Mouse (Mus musculus) cerebellum, adult 11-12 months (tissue): Measurements from ENCODE around the gene Ckap5.
A peak's percentile ranks its signal among the peaks of the same experiment; 100 is the strongest.
"Not testable (repeated sequence)": the region's sequence is repeated elsewhere in the genome, so short reads cannot be mapped to it uniquely, and the experiment has no call there.

ENCODE experiments used
- DNase-seq: peaks from one replicate; pipeline ENCODE4 v3.0.0; 2022

The Ckap5 gene

GRCm38 (mm10) chr2:91526294-91527146, at the start of gene Ckap5:
Gene Ckap5, plus strand, starts transcription at chr2:91526762.
- peak; percentile 92 for DNase-seq

DNA sequence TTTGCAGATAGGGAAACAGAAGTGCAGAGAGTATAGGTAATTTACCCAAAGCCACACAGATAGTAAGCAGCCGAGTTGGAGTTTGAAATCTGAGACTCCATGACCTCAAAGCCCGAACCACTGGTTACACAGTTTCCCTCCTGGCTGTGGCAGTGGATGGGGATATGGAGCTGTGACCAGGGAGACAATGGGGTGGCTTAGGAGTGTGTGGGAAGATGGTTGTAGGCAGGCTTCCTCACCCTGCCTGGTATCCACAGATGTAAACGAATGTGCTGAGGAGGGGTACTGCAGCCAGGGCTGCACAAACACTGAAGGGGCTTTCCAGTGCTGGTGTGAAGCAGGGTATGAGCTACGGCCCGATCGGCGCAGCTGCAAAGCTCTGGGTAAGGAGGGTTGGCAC, 49.7 kb upstream of the Ckap5 start:
- DNase-seq = no peak

GRCm38 (mm10) chr2:91480399-91480801, 46.2 kb upstream of the Ckap5 start:
- peak; percentile 79 for DNase-seq

GRCm38 (mm10) chr2:91480805-91481514, 45.6 kb upstream of the Ckap5 start:
- peak; percentile 65 for DNase-seq

DNA sequence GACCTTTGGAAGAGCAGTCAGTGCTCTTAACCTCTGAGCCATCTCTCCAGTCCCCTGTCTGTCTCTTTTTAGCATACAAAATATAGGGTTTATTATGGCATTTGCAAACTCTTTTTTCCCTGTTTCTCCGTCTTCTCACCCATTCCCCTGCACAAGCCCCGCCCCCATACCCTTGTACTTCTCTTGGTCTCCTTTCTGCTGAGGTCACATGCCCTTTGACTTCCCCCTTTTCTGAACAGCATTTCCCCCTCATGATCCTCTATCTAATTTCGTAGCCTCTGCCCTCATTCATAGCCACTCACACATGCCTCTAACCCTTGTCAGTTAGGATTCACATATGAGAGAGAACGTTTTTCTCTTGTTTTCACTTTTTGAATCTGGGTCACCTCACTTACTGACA, 41.9 kb upstream of the Ckap5 start:
- no peak for DNase-seq

- DNase-seq = no peak
These were observed 41.3 kb upstream of the Ckap5 start for GRCm38 (mm10) chr2:91485256-91485655.

DNA sequence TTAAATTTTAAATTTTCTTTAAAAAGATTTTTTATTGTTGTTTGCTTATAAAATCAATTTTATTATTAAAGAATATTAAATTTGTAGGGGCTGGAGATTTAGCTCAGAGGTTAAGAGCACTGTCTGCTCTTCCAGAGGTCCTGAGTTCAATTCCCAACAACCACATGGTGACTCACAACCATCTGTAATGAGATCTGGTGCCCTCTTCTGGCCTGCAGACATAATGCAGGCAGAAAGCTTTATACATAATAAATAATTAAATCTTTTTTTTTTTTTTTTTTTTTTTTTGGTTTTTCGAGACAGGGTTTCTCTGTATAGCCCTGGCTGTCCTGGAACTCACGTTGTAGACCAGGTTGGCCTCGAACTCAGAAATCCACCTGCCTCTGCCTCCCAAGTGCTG, 39.3 kb upstream of the Ckap5 start:
- not testable (repeated sequence) for DNase-seq

- DNase-seq = peak; percentile 96
These were observed 34.4 kb upstream of the Ckap5 start for GRCm38 (mm10) chr2:91492071-91492635.

DNA sequence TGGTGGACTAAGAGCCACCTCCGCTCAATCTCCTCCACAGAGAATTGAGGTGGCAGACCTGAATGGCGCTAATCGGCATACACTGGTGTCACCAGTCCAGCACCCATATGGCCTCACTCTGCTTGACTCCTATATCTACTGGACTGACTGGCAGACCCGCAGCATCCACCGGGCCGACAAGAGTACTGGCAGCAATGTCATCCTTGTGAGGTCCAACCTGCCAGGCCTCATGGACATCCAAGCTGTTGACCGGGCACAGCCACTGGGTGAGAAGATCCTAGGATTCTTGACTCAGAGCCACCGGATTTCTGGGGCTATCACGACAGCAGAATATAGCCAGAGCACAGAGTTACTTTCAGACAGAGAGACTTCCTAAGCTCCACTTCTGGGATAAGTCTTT, 32.6 kb upstream of the Ckap5 start:
- peak; percentile 93 for DNase-seq

DNA sequence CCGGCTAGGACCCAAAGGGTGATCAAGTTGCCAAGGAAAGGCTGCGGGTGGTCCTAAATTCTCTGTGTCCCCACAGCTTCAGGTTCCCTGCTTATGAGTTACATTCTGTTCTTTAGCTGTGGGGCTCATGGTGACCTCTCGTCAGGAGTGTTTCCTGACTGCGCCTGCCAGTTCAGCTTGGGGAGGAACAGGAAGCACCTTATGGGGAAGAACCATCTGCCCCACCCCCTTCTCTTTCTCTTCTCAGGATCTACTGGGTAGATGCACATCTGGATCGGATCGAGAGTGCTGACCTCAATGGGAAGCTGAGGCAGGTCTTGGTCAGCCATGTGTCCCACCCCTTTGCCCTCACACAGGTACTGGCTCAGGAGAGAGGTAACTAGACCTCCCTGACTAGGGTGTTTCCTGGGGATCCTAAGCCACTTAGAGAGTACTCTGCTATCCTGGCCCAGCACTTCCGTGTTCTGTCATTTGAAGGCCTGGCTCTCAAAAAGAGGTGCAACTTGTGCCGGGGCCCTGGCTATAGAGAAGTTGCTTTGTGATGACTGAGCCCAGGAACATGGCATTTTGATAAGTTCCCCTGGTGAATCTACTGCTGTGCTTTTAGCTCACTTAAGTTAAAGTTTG, 28.4 kb upstream of the Ckap5 start:
- no peak for DNase-seq

- no peak for DNase-seq
These were observed 18.5 kb upstream of the Ckap5 start for GRCm38 (mm10) chr2:91508076-91508475.

DNA sequence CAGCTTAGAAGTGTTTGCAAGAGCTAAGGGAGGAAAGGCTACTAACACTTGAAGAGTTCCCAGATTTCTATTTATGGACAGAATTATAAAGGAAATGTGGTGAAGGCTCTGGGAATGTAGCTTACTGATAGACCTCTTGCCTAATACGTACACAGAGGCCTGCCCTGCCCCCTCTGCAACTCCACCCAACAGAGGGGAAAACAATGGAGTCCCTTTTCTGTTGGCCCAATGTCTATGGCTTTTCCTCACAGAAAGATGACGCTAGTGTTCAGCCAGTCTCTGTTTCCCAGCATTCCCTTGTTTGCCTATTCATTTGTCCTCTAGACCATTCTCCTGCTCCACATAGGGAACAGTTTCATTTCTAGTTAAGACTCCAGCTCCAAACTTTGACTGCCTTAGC, 9.4 kb upstream of the Ckap5 start:
- DNase-seq = no peak

DNA sequence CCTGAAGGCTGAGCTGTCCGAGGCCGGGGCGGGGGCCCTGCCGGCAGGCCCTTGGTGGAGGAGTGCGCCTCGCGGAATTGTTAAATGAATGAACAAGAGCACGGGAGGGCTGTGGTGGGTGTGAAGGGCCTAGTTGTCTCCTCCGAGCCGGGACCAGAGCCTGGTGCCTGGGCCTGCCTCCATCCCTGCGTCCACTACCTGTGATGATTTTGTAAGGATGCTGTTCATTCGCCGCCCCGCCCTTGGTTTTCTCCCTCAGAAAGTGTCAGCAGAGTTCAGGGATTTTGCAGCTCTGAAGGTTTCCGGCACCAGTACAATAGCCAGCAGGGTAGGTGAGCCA, 555 bp downstream of the Ckap5 start:
- peak; percentile 61 for DNase-seq

GRCm38 (mm10) chr2:91537588-91538205, 11.1 kb downstream of the Ckap5 start:
- peak; percentile 85 for DNase-seq

GRCm38 (mm10) chr2:91568125-91568524, 41.6 kb downstream of the Ckap5 start:
- DNase-seq = no peak

DNA sequence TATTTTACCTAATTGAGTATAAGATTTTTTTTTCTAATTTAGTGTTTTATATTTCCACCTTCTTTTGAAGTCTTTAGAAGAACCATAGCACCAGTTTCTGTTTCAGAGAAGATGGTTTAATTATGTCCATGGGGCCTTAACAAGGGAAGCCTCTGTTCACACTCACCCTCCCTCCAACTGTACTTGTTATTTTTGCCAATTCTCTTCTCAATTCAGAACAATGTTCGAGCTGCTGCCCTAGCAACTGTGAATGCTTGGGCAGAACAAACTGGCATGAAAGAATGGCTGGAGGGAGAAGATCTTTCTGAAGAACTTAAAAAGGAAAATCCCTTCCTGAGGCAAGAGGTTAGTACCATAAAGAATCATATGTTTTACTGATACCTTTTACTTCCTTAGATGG, 54.3 kb downstream of the Ckap5 start:
- peak; percentile 6 for DNase-seq

DNA sequence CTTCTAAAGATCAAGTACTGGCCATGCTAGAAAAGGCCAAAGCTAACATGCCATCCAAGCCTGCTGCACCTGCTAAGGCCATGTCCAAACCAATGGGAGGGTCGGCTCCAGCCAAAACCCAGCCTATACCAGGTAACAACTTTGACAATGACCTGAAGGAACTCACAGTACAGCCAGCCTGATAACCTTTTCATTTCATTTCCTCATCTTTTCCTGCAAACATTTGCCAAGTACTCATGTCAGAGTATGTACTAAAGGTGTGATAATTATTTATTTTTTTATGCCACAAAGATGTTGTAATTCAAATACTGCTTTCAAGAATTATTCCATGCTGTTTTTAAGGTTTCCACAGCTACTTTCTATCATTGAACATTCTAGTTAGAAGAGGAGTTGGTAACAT, 59.7 kb downstream of the Ckap5 start:
- no peak for DNase-seq

DNA sequence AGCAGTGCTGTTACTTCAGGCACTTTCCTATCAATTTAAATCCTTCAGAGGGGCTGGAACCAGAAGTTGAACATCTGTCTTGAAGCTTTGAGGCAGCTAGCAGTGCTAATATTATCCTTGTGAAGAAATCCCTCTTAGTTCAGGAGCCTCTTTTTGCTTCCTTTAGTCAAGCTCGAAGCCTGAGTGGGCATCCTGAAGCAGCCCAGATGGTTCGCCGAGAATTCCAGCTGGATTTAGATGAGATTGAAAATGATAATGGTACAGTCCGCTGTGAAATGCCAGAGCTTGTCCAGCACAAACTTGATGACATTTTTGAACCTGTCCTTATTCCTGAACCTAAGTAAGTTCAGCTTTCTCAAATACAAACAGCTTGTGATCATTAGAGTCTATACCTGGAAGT, 73.9 kb downstream of the Ckap5 start:
- DNase-seq = no peak

GRCm38 (mm10) chr2:91602389-91602788, 75.8 kb downstream of the Ckap5 start:
- no peak for DNase-seq

DNA sequence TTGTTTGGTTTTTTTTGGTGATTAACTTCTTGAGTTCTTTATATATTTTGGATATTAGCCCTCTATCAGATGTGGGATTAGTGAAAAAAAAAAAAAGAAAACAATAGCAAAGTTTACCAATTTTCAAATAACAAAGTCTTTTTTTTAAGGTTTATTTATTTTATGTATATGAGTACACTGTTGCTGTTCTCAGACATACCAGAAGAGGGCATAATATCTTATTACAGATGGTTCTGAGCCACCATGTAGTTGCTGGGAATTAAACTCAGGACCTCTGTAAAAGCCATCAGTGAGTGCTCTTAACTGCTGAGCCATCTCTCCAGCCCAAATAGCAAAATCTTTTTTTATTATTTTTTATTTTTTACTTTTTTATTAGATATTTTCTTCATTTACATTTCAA, 82.8 kb downstream of the Ckap5 start:
- DNase-seq = not testable (repeated sequence)

- DNase-seq = no peak
These were observed 95.8 kb downstream of the Ckap5 start for GRCm38 (mm10) chr2:91622356-91622755.

- DNase-seq = not testable (repeated sequence)
These were observed 96.8 kb downstream of the Ckap5 start for GRCm38 (mm10) chr2:91623366-91623765.

GRCm38 (mm10) chr2:91627486-91627885, 100.9 kb downstream of the Ckap5 start:
- no peak for DNase-seq
